ENCODE assay signal across 14 mouse cellular contexts in the genomic region with DNA sequence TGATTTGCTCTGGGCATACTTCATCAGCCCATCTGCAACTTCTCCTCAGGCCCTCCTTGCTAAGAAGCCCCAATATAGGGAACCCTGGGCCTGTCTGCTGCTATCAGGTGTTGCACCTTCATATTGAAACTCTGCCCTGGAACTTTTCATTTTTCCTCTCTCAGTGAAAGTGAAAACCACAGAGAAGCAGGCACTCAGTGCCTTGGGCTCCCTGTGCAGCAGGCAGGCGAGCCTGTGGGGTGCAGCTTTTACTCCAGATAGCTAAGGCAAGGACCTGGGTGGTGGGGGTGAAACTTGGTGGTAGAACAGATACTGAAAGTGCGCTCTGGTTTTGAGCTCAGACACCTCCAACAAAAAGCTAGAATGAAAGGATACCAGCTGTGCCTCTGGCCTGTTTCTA.
DNase-seq lines count a peak whose midpoint lies in the region; ATAC-seq lines count a peak whose summit lies in the region.
"Had no signal": no experiment of that assay in that cellular context is flagged by ENCODE, and none has a peak within 500 bp of the region (broad histone marks: within the 10 kb centered on the region; RNA-seq: fewer than 3 reads in every experiment).

No protein-coding gene starts in this region.

- DNase-seq in CD4-positive helper T cell, adult 2 months (ENCODE audit: low read depth, low spot score) = peak; percentile 72
- peak; percentile 76 for DNase-seq in induced T-regulatory cell, adult 2 months (ENCODE audit: low read depth)
- DNase-seq in thymus, postnatal 0 days (ENCODE audit: low spot score) = peak; percentile 46
- no peak for DNase-seq in testis, postnatal 10 days (ENCODE audit: low spot score)
- DNase-seq in adrenal gland, postnatal 14 days = no peak
- DNase-seq in layer of hippocampus, adult 8-10 months (ENCODE audit: low spot score in 2 of 2) = no peak
- no peak for DNase-seq in left cerebral cortex, postnatal 36 days (ENCODE audit: low spot score in 2 of 2)
- DNase-seq: cerebellum, adult 9-10 months; forebrain, postnatal 0 days; gastrocnemius, postnatal 36 days; heart, postnatal 14 days; retina, postnatal 1 day had no signal

- peak; percentile 49 for ATAC-seq in CD4-positive, CD25-positive, alpha-beta regulatory T cell, adult 4 months
- ATAC-seq: forebrain, postnatal 0 days; lung, postnatal 0 days had no signal

- intact Hi-C loops in left cerebral cortex, postnatal 36 days (cut with DNase I) = no loop called here

Comparison
In these comparisons a context has a peak if more than half of its experiments do, and no peak if none do; other contexts are left out.
1. DNase-seq: peak in CD4-positive helper T cell, adult 2 months (single experiment), induced T-regulatory cell, adult 2 months (single experiment) and thymus, postnatal 0 days (single experiment); none in testis, postnatal 10 days (single experiment), adrenal gland, postnatal 14 days (single experiment), layer of hippocampus, adult 8-10 months (0 of 2) and left cerebral cortex, postnatal 36 days (0 of 2).